Mouse (Mus musculus) cerebral cortex, adult 2 months (tissue): Measurements from ENCODE around the gene Piwil4.

ENCODE experiments used
- WGBS: fragments of 180-500 bp; shearing (Covaris S2); methylation state at CpG from one replicate; pipeline ENCODE4 v1.1.7; 2018; 5-methylcytosine and 5-hydroxymethylcytosine counted together

Piwil4 gene

GRCm38 (mm10) chr9:14663591-14663990 is 76.9 kb downstream of the Piwil4 start:
- WGBS, result 85% methylated on average over 2 of the region's 2 CpGs

- WGBS, result 90% methylated on average over 7 of the region's 7 CpGs
Observed at GRCm38 (mm10) chr9:14662876-14663275, 77.7 kb downstream of the Piwil4 start.

GRCm38 (mm10) chr9:14662138-14662537 is 78.4 kb downstream of the Piwil4 start:
- WGBS, result 93% methylated on average over 9 of the region's 9 CpGs

GRCm38 (mm10) chr9:14657926-14658325 is 82.6 kb downstream of the Piwil4 start:
- WGBS, result 63% methylated on average over 2 of the region's 2 CpGs

- WGBS, result 88% methylated on average over 2 of the region's 2 CpGs
Observed at GRCm38 (mm10) chr9:14654010-14654409, 86.5 kb downstream of the Piwil4 start.

- WGBS, result 80% methylated on average over 1 of the region's 1 CpGs
Observed at GRCm38 (mm10) chr9:14652761-14653160, 87.8 kb downstream of the Piwil4 start.

GRCm38 (mm10) chr9:14647849-14648248 is 92.7 kb downstream of the Piwil4 start:
- WGBS, result 92% methylated on average over 8 of the region's 8 CpGs

- 92% methylated on average over 1 of the region's 1 CpGs for WGBS
Observed at GRCm38 (mm10) chr9:14646641-14647040, 93.9 kb downstream of the Piwil4 start.
